Mouse (Mus musculus) lung, postnatal 10 days (tissue): ENCODE data around the gene Olfr1032.
"Not testable (repeated sequence)": the region's sequence is repeated elsewhere in the genome, so short reads cannot be mapped to it uniquely, and the experiment has no call there.

Experiments used
- DNase-seq: peaks from one replicate; pipeline ENCODE4 v3.0.0; 2021

Gene Olfr1032

GRCm38 (mm10) chr2:86005240-86005639, at the start of gene Olfr1032:
TSS of gene Olfr1032 (plus strand) at chr2:86005540.
- DNase-seq: no peak

- DNase-seq: no peak
Observed at GRCm38 (mm10) chr2:85973595-85973994, 31.7 kb upstream of the Olfr1032 start, which contains the start of gene Olfr1029. TSS of gene Olfr1029 (plus strand) at chr2:85973895.

GRCm38 (mm10) chr2:85978976-85979375, 26.4 kb upstream of the Olfr1032 start, which contains the start of gene Olfr1030:
TSS of gene Olfr1030 (plus strand) at chr2:85979276.
- DNase-seq: no peak

DNA sequence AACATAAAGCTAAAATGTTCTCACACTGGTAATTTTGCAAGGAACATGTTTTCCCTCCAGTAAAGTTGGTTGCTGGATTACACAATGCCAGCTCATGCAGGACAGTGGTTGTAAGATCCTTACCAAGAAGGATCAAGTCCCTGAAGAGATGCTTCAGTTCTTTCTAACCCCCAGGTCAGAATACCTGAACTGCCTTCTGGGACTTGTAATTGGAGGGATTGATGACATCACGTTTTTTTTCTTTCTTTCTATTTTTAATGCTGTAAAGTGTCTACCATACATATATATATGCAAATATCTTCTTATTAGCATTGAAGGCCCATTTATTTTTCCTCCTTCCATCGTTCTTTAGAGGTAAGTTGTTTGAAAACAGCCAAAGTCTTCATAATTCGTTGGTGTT, 15.3 kb upstream of the Olfr1032 start, which contains the start of gene Olfr1031:
Olfr1031 (plus strand) TSS at position 301 of the 400 bp plus-strand sequence.
- no peak for DNase-seq

GRCm38 (mm10) chr2:86020406-86020805, 15.1 kb downstream of the Olfr1032 start, which contains the start of gene Olfr1033:
TSS of gene Olfr1033 (plus strand) at chr2:86020633.
- peak; percentile 5 for DNase-seq

DNA sequence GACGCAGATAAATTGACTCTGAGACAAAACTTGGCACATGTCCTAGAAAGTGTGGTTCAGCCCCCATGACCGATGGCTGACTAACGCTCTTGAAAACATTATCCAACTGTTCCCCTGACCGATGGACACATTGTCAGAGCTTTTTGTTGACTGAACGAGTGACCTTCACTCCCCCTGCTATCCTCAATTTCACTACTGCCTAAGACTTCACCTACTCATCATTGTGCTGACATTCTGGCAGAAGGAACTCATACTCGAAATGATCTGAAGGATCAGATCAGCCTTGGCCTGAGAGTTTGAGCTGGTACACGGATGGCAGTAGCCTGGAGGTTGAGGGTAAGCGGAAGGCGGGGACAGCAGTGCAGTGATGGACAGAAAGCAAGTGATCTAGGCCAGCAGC, 16.2 kb downstream of the Olfr1032 start:
- not testable (repeated sequence) for DNase-seq

DNA sequence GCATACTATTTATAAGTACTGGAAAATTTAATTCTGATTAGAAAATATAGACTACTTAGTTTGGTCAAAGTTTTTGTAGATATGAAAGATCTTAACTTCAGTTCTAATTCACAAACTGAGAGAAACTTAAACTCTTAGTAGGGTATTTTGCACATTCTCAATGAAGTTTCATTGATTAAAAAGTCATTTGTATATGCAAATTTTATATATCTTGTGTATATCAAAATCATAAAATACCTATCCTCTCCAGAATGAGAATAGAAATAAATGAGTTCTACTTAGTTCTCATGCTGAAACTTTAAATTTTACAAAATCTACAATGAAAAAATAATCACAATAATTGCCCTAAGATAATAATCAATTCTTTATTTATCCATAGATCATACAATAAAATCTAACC, 40.2 kb downstream of the Olfr1032 start, which contains the start of gene Olfr1034:
Olfr1034 (plus strand) TSS at position 301 of the 400 bp plus-strand sequence.
- DNase-seq: no peak

GRCm38 (mm10) chr2:86050777-86051176, 45.4 kb downstream of the Olfr1032 start:
- DNase-seq: not testable (repeated sequence)
